Mouse (Mus musculus) liver, embryonic 14.5 days (tissue): ENCODE results near the gene Calcrl.

Source experiments
- CTCF ChIP-seq: IDR thresholded peaks from 2 replicates; pipeline ENCODE4 v1.5.1; 2016; ENCODE audit warnings: antibody characterized with exemption, low read depth, control low read depth
- EP300 ChIP-seq: IDR thresholded peaks from 2 replicates; pipeline ENCODE4 v1.6.1; 2016; ENCODE audit warnings: antibody characterized with exemption, low read depth

DNA sequence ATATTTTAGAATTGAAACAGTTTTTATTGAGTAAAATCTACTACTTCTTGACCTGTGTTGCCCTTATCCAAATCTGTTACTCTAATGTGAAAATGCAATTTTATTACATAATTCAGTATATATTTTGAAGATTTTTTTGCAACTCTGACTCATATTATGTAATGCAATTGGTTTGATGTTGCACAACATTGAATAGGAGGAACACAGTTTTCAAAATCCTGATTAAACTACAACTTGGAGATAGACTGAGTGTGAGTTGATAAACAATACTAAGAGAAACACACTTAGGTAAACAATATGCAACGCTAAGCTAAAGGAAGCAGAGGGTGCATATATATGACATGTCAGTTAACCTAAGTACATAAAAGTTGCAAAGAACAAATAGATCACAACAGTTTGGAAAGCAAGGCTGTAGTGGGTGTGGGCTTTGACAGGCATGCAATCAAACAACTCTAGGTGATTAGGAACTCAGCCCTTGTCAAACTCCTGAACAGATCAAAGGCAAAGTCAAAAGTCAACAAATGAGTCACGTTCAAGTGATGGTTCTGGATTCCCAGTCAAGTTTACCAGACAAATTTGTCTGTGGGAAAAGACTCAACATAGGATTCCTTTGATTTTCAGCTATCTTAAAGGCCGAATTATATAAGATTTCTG is 66.4 kb downstream of the Calcrl start:
- TF ChIP-seq EP300 (no peak), CTCF (no peak)
